Mouse (Mus musculus): ENCODE results near the gene Lyrm4.
A peak's percentile ranks its signal among the peaks of the same experiment; 100 is the strongest.

Gene Lyrm4

DNA sequence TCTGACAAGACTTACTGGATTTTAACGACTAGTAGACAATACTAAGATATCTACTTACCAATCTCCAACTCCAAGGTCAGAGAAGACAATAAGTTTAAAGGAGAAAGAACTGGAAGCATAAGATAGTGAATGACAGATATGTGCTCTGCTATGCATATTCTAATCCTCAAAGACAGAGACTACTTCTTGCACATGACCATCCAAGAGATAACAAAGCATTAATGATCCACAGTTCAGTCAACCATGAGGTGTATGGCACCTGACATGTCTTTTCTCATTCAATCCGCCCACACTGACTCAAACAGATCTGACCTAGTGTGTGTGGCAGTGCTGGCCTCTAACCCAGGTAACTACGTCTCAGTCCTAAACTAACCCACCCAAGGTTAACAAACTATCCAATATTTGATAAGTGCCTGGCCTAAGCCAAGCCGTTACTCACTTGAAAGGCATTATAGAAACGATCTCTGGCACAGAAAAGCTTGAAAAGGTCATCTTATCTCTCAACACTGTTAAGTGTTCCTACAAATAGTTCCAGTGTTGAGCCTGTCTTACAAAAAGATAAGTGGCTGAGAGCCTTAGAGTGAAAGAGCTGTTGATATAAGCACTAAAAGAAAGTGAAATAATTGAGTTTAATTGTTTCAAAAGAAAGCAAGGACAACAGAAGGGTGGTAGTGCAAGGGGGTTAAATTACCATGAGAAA lies 20.5 kb downstream of the Lyrm4 start:
- DNase-seq (ENCODE audit: low spot score) = no peak

DNA sequence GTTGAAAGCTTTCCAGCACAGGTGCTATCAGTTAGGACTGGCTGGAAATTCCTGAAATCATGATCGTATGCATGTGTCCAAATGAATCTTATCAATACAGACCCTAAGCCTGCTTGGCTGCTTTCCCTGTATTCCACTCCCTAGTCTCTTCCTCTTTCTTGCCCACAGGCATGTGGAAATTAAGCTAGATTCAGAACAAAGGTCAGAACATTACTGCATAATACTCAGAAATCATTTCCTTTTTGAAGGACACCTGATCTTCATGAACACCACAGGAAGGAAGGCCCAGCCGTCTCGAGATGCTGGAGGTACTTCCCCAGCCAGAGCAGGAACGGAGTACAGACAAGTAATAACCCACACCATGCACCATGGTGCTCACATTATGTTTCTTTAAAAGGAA lies 29.2 kb downstream of the Lyrm4 start:
- DNase-seq (ENCODE audit: low spot score) = no peak

DNA sequence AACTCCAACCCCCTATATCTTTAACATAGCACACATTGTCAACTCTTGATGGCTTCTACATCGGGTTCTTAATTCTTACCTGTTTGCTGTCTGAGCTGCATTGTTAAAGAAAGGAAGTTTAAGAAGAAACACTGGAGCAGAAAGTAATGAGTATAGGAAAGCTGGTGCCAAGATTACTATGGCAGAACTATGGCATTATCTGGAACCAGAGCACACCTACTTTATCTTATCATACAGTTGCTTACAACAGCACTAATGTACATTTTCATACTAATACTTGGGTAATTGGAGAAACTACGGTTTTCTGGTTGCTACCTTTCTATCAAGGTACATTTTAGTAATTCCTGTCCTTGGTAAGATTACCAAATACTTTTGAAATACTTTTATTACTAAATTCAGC lies 29.9 kb downstream of the Lyrm4 start:
- no peak for DNase-seq (ENCODE audit: low spot score)

DNA sequence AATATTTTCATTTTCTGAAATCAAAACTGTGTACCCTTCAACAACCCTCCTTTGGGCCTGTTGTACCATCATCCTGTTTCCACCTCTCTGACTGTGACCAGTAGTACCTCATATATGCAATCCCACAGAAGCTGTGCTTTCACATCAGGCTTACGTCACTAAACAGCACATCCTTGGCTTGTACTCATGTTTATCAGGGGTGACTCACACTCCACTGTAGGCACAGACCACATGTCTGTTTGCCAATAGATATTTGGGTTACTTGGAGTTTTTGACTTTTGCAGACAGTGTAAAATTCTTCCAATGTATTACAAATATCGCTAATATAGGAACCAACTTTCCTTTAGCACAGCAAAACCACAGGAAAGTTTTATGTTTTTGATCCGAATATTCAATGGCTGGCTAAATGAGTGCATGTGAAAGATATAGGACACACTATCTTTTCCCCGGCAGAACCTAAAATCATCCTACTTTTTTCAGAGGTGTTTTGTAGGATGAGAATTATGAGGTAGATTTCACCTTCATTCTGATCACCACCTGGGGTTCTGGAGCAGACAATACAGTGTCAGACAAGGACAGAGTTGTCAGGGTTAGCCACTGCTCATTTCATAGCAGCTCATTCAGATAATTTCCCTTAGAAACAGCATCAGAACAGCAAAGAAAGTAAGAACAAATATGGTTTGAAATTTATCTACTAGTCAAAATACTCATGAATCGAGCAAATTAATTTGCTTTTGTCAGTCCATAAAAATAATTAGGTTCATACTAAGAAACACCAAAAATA lies 30.5 kb downstream of the Lyrm4 start:
- DNase-seq (ENCODE audit: low spot score) = no peak

DNA sequence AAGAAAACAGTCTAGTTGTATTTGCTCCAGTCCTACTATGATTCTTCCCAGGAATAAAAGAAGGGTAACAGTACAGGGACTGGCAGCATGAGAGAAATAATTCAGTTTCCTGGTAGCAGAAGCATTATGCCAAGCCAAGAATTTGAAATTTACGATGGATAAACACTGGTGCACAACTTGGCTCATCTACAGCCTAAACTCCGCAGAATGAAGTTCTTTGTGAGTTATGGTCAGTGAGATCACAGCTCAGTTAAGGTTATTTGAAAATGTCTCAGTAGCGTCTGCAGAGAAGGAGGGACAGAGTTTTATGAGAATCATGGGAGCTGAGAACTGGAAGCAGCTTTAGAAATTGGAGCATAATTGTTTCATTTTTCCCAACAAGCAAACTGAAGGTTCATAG lies 31.4 kb downstream of the Lyrm4 start:
- no peak for DNase-seq (ENCODE audit: low spot score)

DNA sequence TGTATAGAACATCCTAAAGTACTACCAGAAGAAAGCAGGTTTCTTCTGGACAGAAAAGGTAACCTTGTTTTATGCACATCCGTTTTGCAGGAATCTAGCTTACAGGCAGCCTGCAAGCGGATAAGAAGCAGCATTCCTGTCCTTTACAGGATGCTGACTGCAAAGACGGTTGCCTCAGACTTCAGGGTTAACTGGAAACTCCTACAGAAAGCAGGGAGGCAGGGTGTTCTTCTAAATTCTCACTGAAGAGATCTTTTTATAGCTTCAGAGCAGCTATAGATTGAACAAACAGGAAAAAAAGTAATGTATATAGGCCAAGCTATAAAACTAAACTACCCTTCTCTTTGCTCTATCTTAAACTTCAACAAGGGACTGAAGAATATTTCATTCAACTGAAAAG lies 32.6 kb downstream of the Lyrm4 start:
- no peak for DNase-seq (ENCODE audit: low spot score)

DNA sequence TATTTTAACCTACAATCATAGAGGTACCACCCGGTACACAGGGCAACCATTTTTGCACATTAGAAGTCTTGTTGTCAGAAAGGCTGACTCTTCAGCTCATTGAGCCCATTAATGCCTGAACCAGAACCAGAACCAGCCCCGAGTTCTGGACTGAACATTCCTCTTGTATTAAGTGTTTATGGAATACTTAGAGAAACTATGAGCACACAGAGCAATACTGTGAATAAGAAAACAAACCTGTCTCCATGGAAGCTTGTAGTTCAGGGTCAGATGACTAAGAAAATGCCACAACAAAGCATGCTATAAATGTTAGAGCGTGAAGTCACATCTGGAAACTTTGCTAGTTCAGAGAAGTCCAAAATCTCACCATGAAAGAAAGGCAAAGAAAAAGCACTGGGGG lies 35.7 kb downstream of the Lyrm4 start:
- DNase-seq (ENCODE audit: low spot score) = no peak

DNA sequence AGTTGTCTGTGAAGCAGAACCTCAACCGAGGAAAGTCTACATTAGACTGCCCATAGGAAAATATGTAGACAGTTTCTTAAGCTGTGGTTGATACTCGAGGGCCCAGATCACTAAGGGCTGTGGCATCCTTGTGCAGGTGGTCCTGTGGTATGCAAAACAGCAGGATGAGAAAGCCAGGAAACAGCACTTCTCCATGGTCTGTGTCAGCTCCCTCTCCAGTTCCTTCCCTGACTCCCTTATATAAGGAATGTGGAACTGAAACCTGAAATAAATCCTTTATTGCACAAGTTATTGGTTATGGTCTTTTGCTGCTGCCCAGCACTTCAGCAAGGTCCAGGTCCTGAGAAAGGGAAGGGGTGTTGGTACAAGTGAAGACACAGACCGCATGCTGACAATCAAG lies 42.8 kb downstream of the Lyrm4 start:
- DNase-seq (ENCODE audit: low spot score) = no peak

DNA sequence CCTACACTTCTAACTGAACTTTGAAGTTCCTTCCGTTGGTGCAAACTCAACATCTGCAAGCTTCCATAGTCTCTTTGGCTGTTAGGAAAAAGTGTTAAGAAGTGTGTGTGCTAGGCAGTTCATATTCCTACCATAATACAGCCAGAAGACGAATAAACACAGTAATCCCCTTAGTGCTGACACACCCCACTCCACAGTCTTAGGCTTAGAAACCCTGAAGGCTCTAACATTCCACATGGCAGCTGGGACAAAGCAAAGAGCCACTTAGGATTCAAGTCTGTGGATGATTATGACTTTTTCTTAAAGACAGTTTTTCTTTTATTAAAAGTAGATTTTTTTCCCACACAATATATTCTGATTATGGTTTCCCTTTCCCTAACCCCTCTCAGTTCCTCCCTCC lies 50.6 kb downstream of the Lyrm4 start:
- no peak for DNase-seq (ENCODE audit: low spot score)

DNA sequence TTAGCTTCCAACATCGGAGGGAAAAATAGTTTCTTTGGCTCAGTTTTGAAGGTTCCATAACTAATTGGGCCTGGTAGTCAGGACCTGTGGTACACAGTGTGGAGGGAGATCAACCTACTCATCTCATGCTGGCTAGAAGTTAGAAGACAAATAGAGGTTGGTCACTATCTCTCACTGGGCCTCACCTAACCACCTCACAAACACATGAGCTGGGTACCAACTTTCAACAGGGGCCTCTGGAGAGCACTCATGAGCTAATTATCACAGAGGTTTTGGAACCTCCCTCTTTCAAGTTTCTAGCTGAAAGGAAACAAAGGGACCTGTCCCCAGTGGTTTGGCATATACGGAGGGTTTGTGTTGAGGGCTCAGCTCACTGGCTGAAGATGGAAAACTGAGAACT lies 59.8 kb downstream of the Lyrm4 start:
- no peak for DNase-seq (ENCODE audit: low spot score)

DNA sequence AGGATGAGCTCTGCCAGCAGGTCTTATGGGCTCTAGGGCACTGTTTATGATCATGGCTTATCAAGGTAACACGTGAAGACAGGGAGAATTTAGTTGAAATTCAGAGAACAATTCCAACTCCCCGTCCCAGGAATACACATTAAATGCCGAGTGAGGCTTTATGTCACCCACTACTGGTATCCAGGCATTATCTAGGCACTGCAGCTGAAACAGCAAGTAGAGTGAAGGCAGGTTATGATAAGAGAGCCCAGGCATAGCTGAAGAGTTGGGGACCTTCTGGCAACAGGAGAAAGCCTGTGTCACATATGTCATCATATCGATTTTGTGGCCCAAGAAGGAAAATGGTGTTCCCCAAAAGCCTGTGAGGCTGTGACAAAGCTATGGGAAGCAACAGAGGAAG lies 60.4 kb downstream of the Lyrm4 start:
- no peak for DNase-seq (ENCODE audit: low spot score)

DNA sequence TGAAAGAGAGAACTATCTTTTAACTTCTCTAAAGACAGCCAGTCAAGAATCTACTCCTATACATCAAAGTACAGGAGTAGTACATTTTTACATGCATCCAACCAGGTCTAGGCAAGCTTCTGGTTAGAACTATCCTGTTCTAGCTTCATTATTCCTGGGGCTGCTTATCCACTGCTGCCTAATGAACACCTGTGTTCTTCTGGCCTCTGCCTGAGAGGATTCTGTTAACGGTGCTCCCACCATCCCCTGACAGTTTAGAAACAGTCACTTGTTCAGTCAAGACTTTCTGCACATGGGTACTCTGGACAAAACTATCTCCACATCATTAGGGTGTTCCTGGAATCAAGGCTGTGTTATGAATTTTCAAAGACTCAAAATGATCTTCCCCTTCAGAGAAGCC lies 60.8 kb downstream of the Lyrm4 start:
- no peak for DNase-seq (ENCODE audit: low spot score)

DNA sequence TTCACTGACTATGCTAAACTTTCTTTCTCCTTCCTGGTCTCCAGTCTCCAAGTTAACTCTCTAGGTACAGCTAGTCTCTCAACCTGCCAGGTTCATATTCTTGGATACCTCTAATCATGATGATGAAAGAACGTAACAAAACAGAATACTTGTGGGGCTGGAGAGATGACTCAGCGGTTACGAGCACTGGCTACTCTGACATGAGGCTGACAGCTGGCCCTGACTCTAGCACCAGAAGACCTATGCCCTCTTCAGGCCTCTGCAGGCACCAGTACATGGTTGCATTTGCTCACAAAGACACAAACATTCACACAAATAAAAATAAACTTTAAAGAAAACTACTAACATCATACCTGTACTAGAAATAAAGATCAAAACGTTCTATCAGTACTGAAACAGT lies 81.8 kb downstream of the Lyrm4 start:
- DNase-seq (ENCODE audit: low spot score) = no peak

DNA sequence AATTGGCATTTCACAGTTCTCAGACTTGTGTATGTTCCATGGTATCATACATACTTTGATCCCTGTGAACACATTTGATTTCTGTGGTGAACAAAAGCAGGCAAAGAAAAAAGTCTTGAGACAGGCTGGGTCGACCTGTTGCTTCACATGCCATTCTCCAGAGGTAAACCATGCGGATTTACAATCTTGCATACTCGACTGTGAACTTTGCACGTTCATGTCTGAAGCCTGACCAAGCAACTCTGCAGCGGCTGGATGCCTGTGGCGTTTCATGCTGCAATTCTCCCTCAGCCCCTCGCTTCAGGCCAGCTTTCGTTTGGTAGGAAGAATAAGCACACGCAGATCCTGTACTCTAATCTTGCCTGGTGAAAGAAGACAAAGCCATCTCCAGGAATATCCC lies 85.4 kb downstream of the Lyrm4 start:
- no peak for DNase-seq (ENCODE audit: low spot score)

DNA sequence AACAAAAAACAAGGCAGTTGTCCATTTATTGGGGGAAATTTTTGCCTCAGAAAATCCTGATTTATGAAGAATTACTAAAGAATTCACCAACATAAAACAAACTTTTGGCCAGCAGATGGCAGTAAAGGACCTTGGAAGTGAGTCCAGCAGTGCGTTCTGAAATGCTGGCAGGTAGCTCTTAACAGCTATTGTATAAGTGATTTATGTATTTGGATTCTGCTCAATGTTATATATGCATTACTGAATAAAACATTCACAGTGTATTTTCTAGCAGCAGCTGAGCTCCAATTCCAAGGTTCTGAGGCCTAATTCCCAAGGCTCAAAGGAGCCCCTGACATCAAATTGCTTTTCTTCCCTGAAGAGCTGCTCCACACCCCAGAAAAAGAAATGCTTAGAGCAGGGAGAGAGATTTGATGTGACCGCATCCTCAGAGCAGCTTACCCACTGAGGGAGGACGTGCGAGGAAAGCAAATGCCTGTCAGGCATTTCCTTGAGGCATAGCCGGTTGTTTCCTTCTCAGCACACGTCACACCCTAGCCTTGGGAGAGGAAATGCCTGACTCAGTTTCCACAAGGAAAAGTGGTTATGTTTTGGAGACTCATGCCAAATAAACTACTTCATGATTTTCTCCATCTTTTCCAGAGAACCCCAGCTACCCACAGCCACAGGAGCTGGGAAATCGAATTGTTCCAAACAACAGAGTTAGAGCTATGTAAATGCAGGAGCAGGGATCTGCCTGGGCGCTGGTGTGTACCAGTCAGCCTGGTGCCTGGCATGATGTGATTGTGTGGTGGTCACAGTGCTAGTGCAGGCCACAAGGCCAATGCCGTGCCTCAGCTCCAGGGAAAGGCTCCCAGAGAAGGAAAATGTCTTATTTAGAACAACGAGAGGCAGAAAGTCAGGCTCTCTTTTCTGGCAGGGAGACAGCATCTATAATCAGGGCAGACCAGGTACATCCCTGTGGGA lies 97.7 kb downstream of the Lyrm4 start:
- peak; percentile 41 for DNase-seq (ENCODE audit: low spot score)

DNA sequence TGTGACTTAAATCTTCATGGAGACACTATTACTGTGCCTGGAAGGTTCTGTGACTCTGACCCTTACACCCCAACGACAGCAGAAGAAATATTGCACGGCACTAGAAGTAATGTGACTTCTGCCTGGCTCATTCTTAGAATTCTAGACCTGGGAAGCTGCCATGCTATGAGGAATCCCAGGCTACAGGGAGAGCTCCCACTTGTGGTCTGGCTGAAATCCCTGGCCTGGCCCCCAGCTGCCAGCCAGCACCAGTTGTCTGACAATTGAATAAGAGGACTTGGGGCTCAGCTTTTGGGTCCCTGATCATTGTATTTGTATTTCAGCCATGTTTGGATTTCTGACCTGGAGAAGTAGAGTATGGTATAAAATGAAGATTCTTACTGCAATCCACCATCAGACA lies 99.3 kb downstream of the Lyrm4 start:
- DNase-seq (ENCODE audit: low spot score) = no peak

DNA sequence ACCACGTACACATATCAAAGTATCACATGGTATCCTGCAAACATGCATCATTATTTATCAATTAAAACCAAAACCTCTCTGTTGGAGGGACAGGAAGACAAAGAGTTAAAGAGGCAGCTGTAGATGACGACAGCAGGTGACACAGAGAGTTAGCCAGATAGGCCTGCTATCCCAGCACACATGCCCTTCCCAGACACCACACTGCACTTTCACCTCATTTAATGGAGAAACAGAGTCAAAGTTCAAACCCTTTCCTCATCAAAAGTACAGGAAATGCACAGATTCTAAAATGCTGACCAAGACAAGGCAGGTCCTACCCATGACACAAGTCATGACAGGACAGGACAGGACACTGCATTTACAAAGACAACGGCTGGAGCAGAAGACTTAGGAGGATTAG lies 101.7 kb downstream of the Lyrm4 start:
- DNase-seq (ENCODE audit: low spot score) = no peak

DNA sequence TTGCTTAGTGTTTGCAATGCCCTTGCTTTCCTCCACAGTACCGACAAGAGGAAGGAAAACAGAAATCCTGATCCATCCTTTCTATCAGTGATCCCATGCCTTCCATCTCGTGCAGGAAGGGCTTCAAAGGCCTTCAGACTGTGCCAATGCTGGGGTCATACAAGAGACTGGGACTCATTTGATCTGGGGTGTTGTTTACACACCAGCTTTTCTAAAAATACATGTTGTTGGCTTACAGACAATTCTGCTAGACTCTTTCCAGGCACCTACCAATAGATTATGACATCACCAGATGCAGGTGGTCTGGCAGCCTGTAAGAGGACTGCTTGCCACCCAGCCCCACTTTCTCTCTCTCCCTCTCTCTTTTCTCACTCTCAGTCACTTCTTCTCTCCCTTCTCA lies 107.3 kb downstream of the Lyrm4 start:
- no peak for DNase-seq (ENCODE audit: low spot score)

DNA sequence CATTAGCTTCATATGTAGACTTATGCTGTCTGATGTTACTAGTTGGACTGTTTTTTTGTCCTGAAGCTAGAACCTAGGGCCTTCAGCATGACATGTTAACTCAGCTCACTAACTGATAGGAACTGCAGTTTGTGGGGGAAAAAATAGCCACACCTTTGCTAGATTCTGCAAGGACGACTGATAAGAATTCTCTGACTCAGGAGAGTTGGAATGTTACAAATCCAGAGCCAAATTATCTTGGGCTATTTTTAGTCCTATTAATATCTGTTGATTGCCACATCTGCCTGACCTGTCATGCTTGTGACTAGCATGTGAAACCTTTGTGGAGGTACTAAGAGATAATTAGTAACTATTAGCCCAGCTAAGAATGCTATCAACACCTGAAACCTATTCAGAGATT lies 116.5 kb downstream of the Lyrm4 start:
- DNase-seq (ENCODE audit: low spot score) = no peak

DNA sequence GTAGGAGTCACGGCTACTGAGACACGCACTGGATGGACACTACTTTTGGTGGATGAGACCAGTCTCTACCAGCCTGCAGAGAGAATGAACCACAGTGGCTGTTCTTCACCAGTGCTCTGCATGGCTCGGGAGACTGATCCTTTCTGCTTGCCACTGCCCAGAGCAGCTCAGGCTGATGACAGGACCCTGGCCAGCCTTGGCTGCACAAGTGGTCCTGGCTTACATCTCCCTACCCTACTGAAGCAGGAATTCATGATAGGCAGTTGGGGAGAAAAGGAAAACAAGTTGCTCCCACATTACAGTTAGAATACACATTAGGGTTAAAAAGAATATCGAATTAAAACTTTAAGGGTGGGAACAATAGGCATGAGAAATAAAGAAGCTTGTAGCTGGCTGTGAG lies 119.7 kb downstream of the Lyrm4 start:
- DNase-seq (ENCODE audit: low spot score) = no peak

DNA sequence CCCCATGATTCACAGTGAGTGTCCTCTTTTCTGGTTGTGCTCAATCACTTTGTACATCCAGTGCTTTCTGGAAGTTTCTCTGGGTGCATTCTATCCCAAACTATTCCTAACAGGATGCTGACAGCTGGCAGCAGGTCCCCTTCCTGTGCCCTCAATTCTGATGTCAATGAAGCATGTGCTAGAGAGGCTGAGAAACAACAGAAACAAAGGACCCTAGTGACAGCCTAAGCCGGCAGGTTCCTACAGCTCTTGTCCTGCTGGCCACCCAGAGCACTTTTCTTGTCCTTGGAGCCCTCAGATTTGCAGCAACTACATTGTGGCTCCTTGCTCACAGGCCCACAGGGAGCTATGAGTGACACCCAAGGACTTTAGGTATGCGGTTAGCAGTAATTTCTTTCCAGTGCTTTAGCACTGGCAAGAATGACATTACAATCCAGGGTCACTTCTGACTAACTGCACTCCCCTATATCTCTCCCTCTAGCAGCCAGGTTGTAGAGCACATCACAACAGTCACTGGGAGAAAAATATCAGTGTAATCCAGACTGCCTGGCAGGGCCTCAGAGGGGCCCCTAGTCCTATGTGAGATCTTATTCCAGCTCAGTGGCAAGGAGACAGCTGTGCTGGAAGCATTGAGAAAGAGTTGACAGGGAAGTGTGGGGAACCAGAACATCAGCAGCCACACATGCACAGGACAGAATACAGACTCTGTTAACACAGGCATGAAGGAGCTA lies 121.5 kb downstream of the Lyrm4 start:
- DNase-seq (ENCODE audit: low spot score) = no peak

DNA sequence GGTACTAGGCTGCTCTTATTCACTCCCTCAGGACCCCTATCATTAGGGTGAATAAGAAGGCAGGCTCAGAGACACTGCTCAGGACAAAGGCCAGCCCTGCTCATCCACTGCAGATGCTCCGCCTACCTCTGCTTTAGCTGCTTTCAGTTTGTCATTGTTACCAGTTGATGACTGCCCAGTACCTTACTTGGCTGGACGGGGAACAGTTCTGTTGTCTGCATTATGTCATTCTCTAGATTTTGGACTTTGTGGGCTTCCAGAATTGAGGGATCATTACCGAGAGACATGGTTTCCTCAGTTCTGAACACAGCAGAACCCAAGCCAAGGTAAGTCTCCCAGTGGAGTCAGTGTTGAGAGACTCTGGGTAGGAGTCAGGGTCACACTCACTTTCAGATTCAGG lies 122.1 kb downstream of the Lyrm4 start:
- DNase-seq (ENCODE audit: low spot score) = no peak

All from T-cell, adult 2 months (primary cell).